Mouse (Mus musculus) G1E (cell line): ENCODE data around the gene Nat8f1. TPM values are rescaled to one million over a fixed set of nuclear protein-coding genes. Genes with fewer than 3 reads are reported as not detected.
"Not testable (repeated sequence)": the region's sequence is repeated elsewhere in the genome, so short reads cannot be mapped to it uniquely, and the experiment has no call there.

ENCODE experiments used
- ATAC-seq: 2 replicates; pipeline ENCODE4 v1.8.0; 2016; ENCODE audit warnings: mild to moderate bottlenecking; ENCODE audit not compliant: insufficient number of reproducible peaks, poor library complexity, low FRiP score, severe bottlenecking; ENCODE audit errors: extremely low read depth
- DNase-seq: peaks from one replicate; pipeline ENCODE4 v3.0.0; 2012; ENCODE audit warnings: low spot score
- H3K27me3 ChIP-seq: 2 replicates; pipeline ENCODE4 v1.6.1; 2012; ENCODE audit warnings: mild to moderate bottlenecking, low read length, inconsistent platforms; ENCODE audit not compliant: insufficient read depth
- H3K36me3 ChIP-seq: replicated peaks from 2 replicates; pipeline ENCODE3; 2012; ENCODE audit warnings: mild to moderate bottlenecking, inconsistent platforms
- H3K4me1 ChIP-seq: 2 replicates; pipeline ENCODE4 v1.6.1; 2012; ENCODE audit warnings: low read depth, low read length, inconsistent platforms, mixed read lengths; ENCODE audit not compliant: insufficient read depth
- H3K4me3 ChIP-seq: 2 replicates; pipeline ENCODE4 v1.5.1; 2012; ENCODE audit warnings: low read depth, mild to moderate bottlenecking, inconsistent platforms, low read length, moderate library complexity, mixed read lengths
- H3K9me3 ChIP-seq: replicated peaks from 2 replicates; pipeline ENCODE4 v1.6.1; 2012; ENCODE audit warnings: inconsistent platforms
- CTCF ChIP-seq: IDR thresholded peaks from 2 replicates; pipeline ENCODE4 v1.5.1; 2012; ENCODE audit warnings: low read depth, low read length, inconsistent platforms, mixed read lengths
- GATA1 ChIP-seq: IDR thresholded peaks from 2 replicates; pipeline ENCODE4 v1.6.1; 2012; ENCODE audit warnings: borderline replicate concordance, low read length, inconsistent platforms, mixed read lengths
- GATA2 ChIP-seq: IDR thresholded peaks from 2 replicates; pipeline ENCODE4 v1.6.1; 2012; ENCODE audit warnings: low read depth, low read length, inconsistent platforms, borderline replicate concordance
- POLR2AphosphoS5 ChIP-seq: IDR thresholded peaks from 2 replicates; pipeline ENCODE4 v1.6.1; 2012; ENCODE audit warnings: low read depth, low read length, inconsistent platforms; ENCODE audit not compliant: insufficient replicate concordance
- TAL1 ChIP-seq: conservative IDR thresholded peaks from 2 replicates; pipeline ENCODE4 v1.6.1; 2012; ENCODE audit warnings: low read depth, low read length, inconsistent platforms, mixed read lengths
- polyA plus RNA-seq: library from polyadenylated mRNA; stranded (reverse); fragments of >175 nt; gene quantifications from 2 replicates; pipeline ENCODE4 v1.2.3, GENCODE M21; 2012
- total RNA-seq, 2 experiments: library from RNA; stranded (forward) in 1 of 2; stranded (reverse) in 1 of 2; fragments of 200-1000 nt in 1 of 2; fragments of >200 nt in 1 of 2; fragmentation: Nextera tagmentation in 1 of 2; gene quantifications; 2 replicates each; pipeline ENCODE4 v1.2.3; 2014 to 2017

Nat8f1 gene
- total RNA-seq (2014; fragmentation: Nextera tagmentation) (11.2 TPM in 2 replicates), total RNA-seq (2017) (4.8 and 6.4 TPM in 2 replicates), polyA plus RNA-seq (1.3 and 1.9 TPM in 2 replicates)

GRCm38 (mm10) chr6:85915539-85916513 lies at the start of gene Nat8f1:
TSS of gene Nat8f1 (minus strand) at chr6:85915687.
- Histone ChIP-seq H3K4me3 (peak within 1 kb of the TSS; percentile 75), H3K36me3 (peaks cover 31% of the 10 kb centered on the region), H3K4me1 (peaks cover 29% of the 10 kb centered on the region)
- TF ChIP-seq CTCF, result peak; percentile 33; the same call in 1 of the 2 replicates
- peak; percentile 77 for ATAC-seq
- peak; percentile 85 for DNase-seq
- not testable (repeated sequence) for H3K9me3 ChIP-seq, H3K27me3 ChIP-seq

GRCm38 (mm10) chr6:85961101-85962091 lies 45.9 kb upstream of the Nat8f1 start, which contains the start of gene Dusp11:
TSS of gene Dusp11 (minus strand) at chr6:85961667.
- Histone ChIP-seq H3K4me3 (peak within 1 kb of the TSS; percentile 88), H3K4me1 (peaks cover 16% of the 10 kb centered on the region), H3K9me3 (no peaks in the 10 kb centered on the region), H3K36me3 (peaks cover 32% of the 10 kb centered on the region), H3K27me3 (no peaks in the 10 kb centered on the region)
- TF ChIP-seq TAL1, result no peak
- no peak for TF ChIP-seq GATA1
- TF ChIP-seq GATA2, result no peak
- no peak for TF ChIP-seq POLR2AphosphoS5
- no peak for TF ChIP-seq CTCF
- DNase-seq, result peak; percentile 84
- ATAC-seq, result peak; percentile 75

GRCm38 (mm10) chr6:85957581-85957980 lies 42.1 kb upstream of the Nat8f1 start:
- no peak for TF ChIP-seq POLR2AphosphoS5
- TF ChIP-seq CTCF, result no peak
- no peak for TF ChIP-seq GATA2
- no peak for TF ChIP-seq TAL1
- TF ChIP-seq GATA1, result no peak
- no peak overlapping the region for H3K4me3 ChIP-seq
- ATAC-seq (no peak), DNase-seq (no peak)
- H3K27me3 ChIP-seq, result no peaks in the 10 kb centered on the region
- H3K4me1 ChIP-seq, result peaks cover 19% of the 10 kb centered on the region
- no peaks in the 10 kb centered on the region for H3K9me3 ChIP-seq
- H3K36me3 ChIP-seq, result peaks cover 67% of the 10 kb centered on the region

GRCm38 (mm10) chr6:85948549-85948948 lies 33.1 kb upstream of the Nat8f1 start:
- Histone ChIP-seq H3K36me3 (peaks cover 97% of the 10 kb centered on the region), H3K27me3 (no peaks in the 10 kb centered on the region), H3K9me3 (no peaks in the 10 kb centered on the region), H3K4me1 (no peaks in the 10 kb centered on the region; the same call in 1 of the 2 replicates), H3K4me3 (no peak overlapping the region)
- DNase-seq (no peak), ATAC-seq (no peak)
- no peak for TF ChIP-seq CTCF
- TF ChIP-seq TAL1, result no peak
- TF ChIP-seq POLR2AphosphoS5, result no peak
- no peak for TF ChIP-seq GATA2
- no peak for TF ChIP-seq GATA1

GRCm38 (mm10) chr6:85942469-85942868 lies 27.0 kb upstream of the Nat8f1 start:
- peaks cover 70% of the 10 kb centered on the region for H3K36me3 ChIP-seq

GRCm38 (mm10) chr6:85938701-85939100 lies 23.2 kb upstream of the Nat8f1 start:
- no peak for TF ChIP-seq TAL1
- no peak for DNase-seq
- Histone ChIP-seq H3K4me3 (no peak overlapping the region), H3K9me3 (no peaks in the 10 kb centered on the region), H3K27me3 (no peaks in the 10 kb centered on the region), H3K4me1 (peaks cover 28% of the 10 kb centered on the region), H3K36me3 (peaks cover 39% of the 10 kb centered on the region)
- ATAC-seq, result no peak

More at GRCm38 (mm10) chr6:85942469-85942868, 27.0 kb upstream of the Nat8f1 start:
- Histone ChIP-seq H3K4me3 (no peak overlapping the region), H3K9me3 (no peaks in the 10 kb centered on the region), H3K27me3 (no peaks in the 10 kb centered on the region), H3K4me1 (peaks cover 17% of the 10 kb centered on the region)
- DNase-seq, result no peak
- ATAC-seq, result no peak
- TF ChIP-seq TAL1 (no peak), CTCF (no peak), GATA2 (no peak), POLR2AphosphoS5 (no peak), GATA1 (no peak)
